Mouse (Mus musculus) right cerebral cortex, postnatal 10 days (tissue): Measurements from ENCODE around the gene Prh1.
"Not testable (repeated sequence)": the region's sequence is repeated elsewhere in the genome, so short reads cannot be mapped to it uniquely, and the experiment has no call there.

Experiments
- DNase-seq, 2 experiments: peaks; one replicate each; pipeline ENCODE4 v3.0.0; 2021; ENCODE audit warnings: low spot score in 2 of 2

Gene Prh1

DNA sequence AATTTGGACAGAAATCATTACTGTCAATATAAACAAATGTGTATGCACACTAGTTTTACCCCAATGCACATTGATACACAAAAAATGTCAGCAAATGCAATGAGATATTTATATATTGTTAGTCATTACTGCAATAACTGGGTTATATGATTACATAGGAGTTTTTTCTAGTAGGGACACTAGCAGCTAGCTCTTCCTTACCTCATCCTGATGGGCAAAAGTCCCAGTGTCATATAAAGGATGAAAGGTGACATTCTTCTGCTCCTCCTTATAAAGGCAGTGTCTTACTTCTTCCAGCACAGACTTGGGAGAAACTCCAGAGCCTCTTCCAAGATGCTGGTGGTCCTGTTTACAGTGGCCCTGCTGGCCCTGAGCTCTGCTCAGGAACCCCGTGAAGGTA, at the start of gene Prh1:
TSS of gene Prh1 (plus strand) at position 301 of the 400 bp plus-strand sequence.
- not testable (repeated sequence) for DNase-seq

DNA sequence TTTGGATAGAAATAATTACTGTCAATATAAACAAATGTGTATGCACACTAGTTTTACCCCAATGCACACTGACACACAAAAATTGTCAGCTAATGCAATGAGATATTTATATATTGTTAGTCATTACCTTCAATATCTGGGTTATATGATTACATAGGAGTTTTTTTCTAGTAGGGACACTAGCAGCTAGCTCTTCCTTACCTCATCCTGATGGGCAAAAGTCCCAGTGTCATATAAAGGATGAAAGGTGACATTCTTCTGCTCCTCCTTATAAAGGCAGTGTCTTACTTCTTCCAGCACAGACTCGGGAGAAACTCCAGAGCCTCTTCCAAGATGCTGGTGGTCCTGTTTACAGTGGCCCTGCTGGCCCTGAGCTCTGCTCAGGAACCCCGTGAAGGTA, 26.0 kb downstream of the Prh1 start, which contains the start of gene Prp2:
TSS of gene Prp2 (plus strand) at position 301 of the 400 bp plus-strand sequence.
- DNase-seq, result not testable (repeated sequence)
